23 mouse cellular contexts compared by ENCODE assay signal in genomic region chr3:38722606-38723005, GRCm38 (mm10).
"Had no signal": no experiment of that assay in that cellular context is flagged by ENCODE, and none has a peak within 500 bp of the region (broad histone marks: within the 10 kb centered on the region; RNA-seq: fewer than 3 reads in every experiment).

No protein-coding gene starts in this region.

- H3K4me3 ChIP-seq: kidney, embryonic 15.5 days; left cerebral cortex, adult 2 months; liver, embryonic 13.5 days; lung, embryonic 15.5 days; megakaryocyte, embryonic 14.5 days; midbrain, embryonic 10.5 days; midbrain, embryonic 13.5 days; myocyte; neural tube, embryonic 13.5 days; stomach, embryonic 15.5 days had no signal

- H3K9ac ChIP-seq: kidney, embryonic 15.5 days; liver, embryonic 13.5 days; lung, embryonic 15.5 days; midbrain, embryonic 13.5 days; neural tube, embryonic 13.5 days; stomach, embryonic 15.5 days had no signal

- ATAC-seq: midbrain, embryonic 13.5 days; midbrain, embryonic 16.5 days had no signal

- H3K4me1 ChIP-seq: liver, embryonic 13.5 days; megakaryocyte, embryonic 14.5 days; midbrain, embryonic 13.5 days; neural tube, embryonic 13.5 days; stomach, embryonic 15.5 days had no signal

- DNase-seq: kidney, adult 11 months; kidney, adult 8-10 months; kidney, postnatal 10 days; kidney, postnatal 36 days; layer of hippocampus, postnatal 36 days; liver, embryonic 13.5 days; lung, postnatal 14 days; retina, postnatal 1 day; right cerebral cortex, postnatal 25 days; spleen, adult 18-20 months; thymus, adult 18-20 months; thymus, postnatal 25 days had no signal

- H3K27ac ChIP-seq: kidney, embryonic 15.5 days; left cerebral cortex, adult 2 months; liver, embryonic 13.5 days; lung, embryonic 15.5 days; macrophage; midbrain, embryonic 10.5 days; midbrain, embryonic 13.5 days; neural tube, embryonic 13.5 days; stomach, embryonic 15.5 days had no signal

- H3K36me3 ChIP-seq: kidney, embryonic 15.5 days; liver, embryonic 13.5 days; lung, embryonic 15.5 days; midbrain, embryonic 10.5 days; midbrain, embryonic 13.5 days; neural tube, embryonic 13.5 days; stomach, embryonic 15.5 days had no signal

- H3K4me2 ChIP-seq: kidney, embryonic 15.5 days; liver, embryonic 13.5 days; lung, embryonic 15.5 days; midbrain, embryonic 13.5 days; neural tube, embryonic 13.5 days; stomach, embryonic 15.5 days had no signal

- H3K27me3 ChIP-seq: kidney, embryonic 15.5 days; liver, embryonic 13.5 days; lung, embryonic 15.5 days; megakaryocyte, embryonic 14.5 days; midbrain, embryonic 13.5 days; neural tube, embryonic 13.5 days; stomach, embryonic 15.5 days had no signal

- H3K9me3 ChIP-seq: kidney, embryonic 15.5 days; liver, embryonic 13.5 days; lung, embryonic 15.5 days; midbrain, embryonic 10.5 days; midbrain, embryonic 13.5 days; stomach, embryonic 15.5 days had no signal
